Mouse (Mus musculus) thymus, adult 2 months (tissue): ENCODE measurements around the gene Prkce. TPM values are rescaled to one million over a fixed set of nuclear protein-coding genes. Genes with fewer than 3 reads are reported as not detected.

Experiments
- DNase-seq: peaks from one replicate; pipeline ENCODE4 v3.0.0; 2021
- H3K27ac ChIP-seq: fragments of 200-500 bp; 2 replicates; pipeline ENCODE4 v1.5.1; 2012; ENCODE audit warnings: low read length, control low read depth; ENCODE audit not compliant: control insufficient read depth, insufficient read depth
- H3K27me3 ChIP-seq: fragments of 200-500 bp; 2 replicates; pipeline ENCODE4 v1.6.1; 2012; ENCODE audit warnings: mild to moderate bottlenecking, low read length, moderate library complexity, mixed read lengths; ENCODE audit not compliant: control insufficient read depth, insufficient read depth
- H3K36me3 ChIP-seq: fragments of 200-500 bp; 2 replicates; pipeline ENCODE4 v1.6.1; 2012; ENCODE audit warnings: mild to moderate bottlenecking, low read length, moderate library complexity; ENCODE audit not compliant: control insufficient read depth, insufficient read depth
- H3K4me1 ChIP-seq: fragments of 200-500 bp; replicated peaks from 2 replicates; pipeline ENCODE4 v1.6.1; 2012; ENCODE audit warnings: low read length; ENCODE audit not compliant: control insufficient read depth, insufficient read depth
- H3K4me3 ChIP-seq: fragments of 200-500 bp; 2 replicates; pipeline ENCODE4 v1.5.1; 2012; ENCODE audit warnings: mild to moderate bottlenecking, low read length, control low read depth, moderate library complexity; ENCODE audit not compliant: control insufficient read depth, insufficient read depth
- CTCF ChIP-seq: fragments of 200-500 bp; IDR thresholded peaks from 2 replicates; pipeline ENCODE4 v1.5.1; 2012; ENCODE audit warnings: mild to moderate bottlenecking, control low read depth, low read length, moderate library complexity, borderline replicate concordance; ENCODE audit not compliant: control insufficient read depth, poor library complexity, insufficient read depth; ENCODE audit errors: extremely low read depth
- POLR2A ChIP-seq: fragments of 200-500 bp; IDR thresholded peaks from 2 replicates; pipeline ENCODE4 v1.6.1; 2012; ENCODE audit warnings: mild to moderate bottlenecking, low read length, control low read depth, moderate library complexity; ENCODE audit not compliant: control insufficient read depth, poor library complexity, insufficient read depth; ENCODE audit errors: extremely low read depth
- WGBS: fragments of 180-500 bp; shearing (Covaris S2); methylation state at CpG from one replicate; pipeline ENCODE4 v1.1.7; 2018; 5-methylcytosine and 5-hydroxymethylcytosine counted together
- polyA plus RNA-seq: library from polyadenylated mRNA; depleted of rRNA; stranded (reverse); fragments of >200 nt; gene quantifications from 2 replicates; pipeline ENCODE4 v1.2.3, GENCODE M21; 2012; rRNA removed

The Prkce gene
- polyA plus RNA-seq, 1 experiment: 1.6 TPM

- H3K4me3 ChIP-seq: no peak overlapping the region
- DNase-seq: no peak
- no peaks in the 10 kb centered on the region for H3K27me3 ChIP-seq
- H3K36me3 ChIP-seq: no peaks in the 10 kb centered on the region
- no peak for TF ChIP-seq POLR2A
- WGBS: 91% methylated on average over 2 of the region's 2 CpGs
- no peak overlapping the region for H3K27ac ChIP-seq
- H3K4me1 ChIP-seq: no peaks in the 10 kb centered on the region
Observed at GRCm38 (mm10) chr17:86697751-86698150, 530.2 kb downstream of the Prkce start.

DNA sequence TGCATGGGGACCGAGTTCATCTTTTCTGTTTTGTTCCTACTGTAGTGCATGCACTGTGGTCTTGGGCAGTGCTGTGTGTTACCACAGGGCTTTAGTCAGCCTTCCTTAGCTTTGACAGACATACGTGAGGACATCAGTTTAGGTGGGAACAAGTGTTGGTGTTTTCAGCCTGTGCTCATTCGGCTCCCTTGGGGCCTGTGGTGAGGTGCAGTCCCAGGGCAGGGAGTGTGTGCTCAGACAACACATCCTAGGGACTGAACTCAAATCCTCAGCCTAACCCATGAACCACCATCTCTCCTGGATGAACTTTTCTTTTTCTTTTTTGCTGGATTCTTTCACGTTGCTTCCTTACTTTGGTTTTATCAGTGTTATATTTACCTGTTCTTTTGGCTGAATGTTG is 535.8 kb downstream of the Prkce start:
- 86% methylated on average over 4 of the region's 4 CpGs for WGBS
- Histone ChIP-seq H3K4me3 (no peak overlapping the region), H3K27me3 (no peaks in the 10 kb centered on the region), H3K36me3 (no peaks in the 10 kb centered on the region), H3K27ac (no peak overlapping the region), H3K4me1 (no peaks in the 10 kb centered on the region)
- TF ChIP-seq POLR2A: no peak
- TF ChIP-seq CTCF: no peak
- no peak for DNase-seq

DNA sequence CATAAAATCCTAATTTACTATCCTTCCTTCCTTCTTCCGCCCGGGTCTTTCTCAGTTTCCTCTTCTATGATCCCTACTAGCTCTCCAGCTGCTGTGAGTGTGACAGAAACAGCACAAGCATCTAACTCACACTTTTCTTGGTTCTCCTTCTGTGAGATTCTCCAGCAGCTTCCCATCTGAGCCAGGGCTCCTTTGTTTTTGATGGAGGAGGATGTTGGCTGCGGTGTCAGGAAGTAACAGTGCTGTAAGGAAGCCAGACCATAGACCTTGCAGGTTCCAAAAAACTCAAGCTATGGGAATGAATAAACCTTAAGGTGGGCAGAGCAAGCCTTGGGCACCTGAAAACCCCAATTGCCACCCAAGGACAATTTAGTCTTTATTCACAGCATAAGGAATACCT is 537.7 kb downstream of the Prkce start:
- Histone ChIP-seq H3K36me3 (no peaks in the 10 kb centered on the region), H3K4me1 (peaks cover 7% of the 10 kb centered on the region), H3K27me3 (no peaks in the 10 kb centered on the region), H3K4me3 (no peak overlapping the region), H3K27ac (no peak overlapping the region)
- WGBS: 69% methylated on average over 3 of the region's 3 CpGs
- TF ChIP-seq POLR2A (no peak), CTCF (no peak)
- DNase-seq: no peak

GRCm38 (mm10) chr17:86706467-86706866 is 538.9 kb downstream of the Prkce start:
- 83% methylated on average over 1 of the region's 1 CpGs for WGBS
- peaks cover 12% of the 10 kb centered on the region for H3K4me1 ChIP-seq
- TF ChIP-seq POLR2A: no peak
- no peak for TF ChIP-seq CTCF
- no peak for DNase-seq
- H3K36me3 ChIP-seq: no peaks in the 10 kb centered on the region
- no peak overlapping the region for H3K4me3 ChIP-seq
- no peaks in the 10 kb centered on the region for H3K27me3 ChIP-seq
- no peak overlapping the region for H3K27ac ChIP-seq

Other genes with a start within 250 kb of the Prkce start
- gene Srbd1, start 22.6 kb upstream of the Prkce start, polyA plus RNA-seq: 3.2 and 4.7 TPM in 2 replicates